Mouse (Mus musculus) MEL (cell line): ENCODE measurements around the gene Rsad1. TPM values are rescaled to one million over a fixed set of nuclear protein-coding genes. Genes with fewer than 3 reads are reported as not detected.

Experiments used
- DNase-seq: peaks from one replicate; pipeline ENCODE4 v3.0.0; 2011; ENCODE audit warnings: low read depth, low spot score
- H3K27ac ChIP-seq: 2 replicates; pipeline ENCODE4 v1.5.1; 2012; ENCODE audit warnings: low read depth, mild to moderate bottlenecking, control low read depth, low read length, moderate library complexity; ENCODE audit not compliant: control insufficient read depth
- H3K27me3 ChIP-seq, 2 experiments: fragments of 150-350 bp in 1 of 2; sonication (generic) in 1 of 2; 2 replicates each; pipeline ENCODE4 v1.6.1; 2012; ENCODE audit warnings: low read length in 2 of 2, mild to moderate bottlenecking in 2 of 2, improper control_type of control experiment in 1 of 2, moderate library complexity in 1 of 2; ENCODE audit not compliant: insufficient read depth in 2 of 2, control insufficient read depth in 1 of 2
- H3K36me3 ChIP-seq, 2 experiments: 2 replicates each; pipeline ENCODE4 v1.6.1; 2012 to 2014; ENCODE audit warnings: low read length in 2 of 2, improper control_type of control experiment in 1 of 2, inconsistent platforms in 1 of 2, mild to moderate bottlenecking in 1 of 2; ENCODE audit not compliant: insufficient read depth in 2 of 2, control insufficient read depth in 1 of 2
- H3K4me1 ChIP-seq, 2 experiments: fragments of 150-350 bp in 1 of 2; sonication (generic) in 1 of 2; 2 replicates each; pipeline ENCODE4 v1.6.1; 2012; ENCODE audit warnings: low read length in 2 of 2, improper control_type of control experiment in 1 of 2, mild to moderate bottlenecking in 1 of 2; ENCODE audit not compliant: insufficient read depth in 2 of 2, control insufficient read depth in 1 of 2
- H3K4me3 ChIP-seq, 2 experiments: fragments of 150-350 bp in 1 of 2; sonication (generic) in 1 of 2; 2 replicates each; pipeline ENCODE4 v1.5.1; 2012; ENCODE audit warnings: low read depth in 2 of 2, low read length in 2 of 2, mild to moderate bottlenecking in 2 of 2, moderate library complexity in 2 of 2, control low read depth in 1 of 2, improper control_type of control experiment in 1 of 2; ENCODE audit not compliant: control insufficient read depth in 1 of 2, insufficient read depth in 1 of 2
- H3K79me2 ChIP-seq: 2 replicates; pipeline ENCODE4 v1.6.1; 2012; ENCODE audit warnings: mild to moderate bottlenecking, low read length, moderate library complexity; ENCODE audit not compliant: control insufficient read depth, poor library complexity, insufficient read depth
- H3K9ac ChIP-seq: 2 replicates; pipeline ENCODE4 v1.6.1; 2012; ENCODE audit warnings: low read depth, mild to moderate bottlenecking, control low read depth, low read length, moderate library complexity; ENCODE audit not compliant: control insufficient read depth, poor library complexity, severe bottlenecking
- H3K9me3 ChIP-seq: fragments of 150-350 bp; sonication (generic); replicated peaks from 2 replicates; pipeline ENCODE4 v1.6.1; 2012; ENCODE audit warnings: mild to moderate bottlenecking, low read length, improper control_type of control experiment, moderate library complexity; ENCODE audit not compliant: insufficient read depth
- BHLHE40 ChIP-seq: IDR thresholded peaks from 2 replicates; pipeline ENCODE4 v1.6.1; 2012; ENCODE audit warnings: low read depth, mild to moderate bottlenecking, inconsistent platforms, low read length, improper control_type of control experiment, borderline replicate concordance
- EP300 ChIP-seq, 2 experiments: IDR thresholded peaks; 2 replicates each; pipeline ENCODE4 v1.6.1; 2011; ENCODE audit warnings: improper control_type of control experiment in 2 of 2, low read length in 2 of 2, low read depth in 1 of 2, mild to moderate bottlenecking in 1 of 2
- ETS1 ChIP-seq: IDR thresholded peaks from 2 replicates; pipeline ENCODE4 v1.6.1; 2012; ENCODE audit warnings: low read depth, mild to moderate bottlenecking, inconsistent platforms, low read length, improper control_type of control experiment, moderate library complexity
- GABPA ChIP-seq: IDR thresholded peaks from 2 replicates; pipeline ENCODE4 v1.6.1; 2012; ENCODE audit warnings: low read depth, mild to moderate bottlenecking, inconsistent platforms, low read length, improper control_type of control experiment, moderate library complexity
- GATA1 ChIP-seq: IDR thresholded peaks from 2 replicates; pipeline ENCODE4 v1.6.1; 2011; ENCODE audit warnings: low read depth, low read length, improper control_type of control experiment
- HCFC1 ChIP-seq: IDR thresholded peaks from 2 replicates; pipeline ENCODE4 v1.6.1; 2012; ENCODE audit warnings: low read depth, mild to moderate bottlenecking, inconsistent platforms, low read length, improper control_type of control experiment, moderate library complexity
- JUND ChIP-seq: IDR thresholded peaks from 2 replicates; pipeline ENCODE4 v1.6.1; 2011; ENCODE audit warnings: low read depth, mild to moderate bottlenecking, improper control_type of control experiment, low read length
- MAFK ChIP-seq: IDR thresholded peaks from 2 replicates; pipeline ENCODE4 v1.6.1; 2011; ENCODE audit warnings: low read depth, mild to moderate bottlenecking, low read length, improper control_type of control experiment, borderline replicate concordance
- MAZ ChIP-seq: IDR thresholded peaks from 2 replicates; pipeline ENCODE4 v1.6.1; 2012; ENCODE audit warnings: low read depth, mild to moderate bottlenecking, inconsistent platforms, low read length, improper control_type of control experiment
- MEF2A ChIP-seq: IDR thresholded peaks from 2 replicates; pipeline ENCODE4 v1.6.1; 2014; ENCODE audit warnings: low read depth, mild to moderate bottlenecking, inconsistent platforms, low read length, improper control_type of control experiment; ENCODE audit not compliant: poor library complexity, insufficient replicate concordance, severe bottlenecking; ENCODE audit errors: extremely low read depth
- MYB ChIP-seq: IDR thresholded peaks from 2 replicates; pipeline ENCODE4 v1.6.1; 2011; ENCODE audit warnings: mild to moderate bottlenecking, low read depth, low read length, improper control_type of control experiment
- MYC ChIP-seq: IDR thresholded peaks from 2 replicates; pipeline ENCODE4 v1.6.1; 2011; ENCODE audit warnings: low read depth, mild to moderate bottlenecking, low read length, improper control_type of control experiment, moderate library complexity
- NRF1 ChIP-seq: IDR thresholded peaks from 2 replicates; pipeline ENCODE4 v1.6.1; 2014; ENCODE audit warnings: low read depth, mild to moderate bottlenecking, inconsistent platforms, low read length, improper control_type of control experiment, moderate library complexity; ENCODE audit not compliant: poor library complexity, insufficient read depth, severe bottlenecking
- POLR2A ChIP-seq, 2 experiments: IDR thresholded peaks; 2 replicates each; pipeline ENCODE4 v1.6.1; 2011 to 2012; ENCODE audit warnings: low read length in 2 of 2, mild to moderate bottlenecking in 2 of 2, control low read depth in 1 of 2, improper control_type of control experiment in 1 of 2, low read depth in 1 of 2, moderate library complexity in 1 of 2; ENCODE audit not compliant: control insufficient read depth in 1 of 2, insufficient read depth in 1 of 2, poor library complexity in 1 of 2
- POLR2AphosphoS2 ChIP-seq: IDR thresholded peaks from 2 replicates; pipeline ENCODE4 v1.6.1; 2011; ENCODE audit warnings: low read length, improper control_type of control experiment
- POLR2AphosphoS5 ChIP-seq: IDR thresholded peaks from 2 replicates; pipeline ENCODE4 v1.6.1; 2012; ENCODE audit warnings: low read depth, borderline replicate concordance, mild to moderate bottlenecking, inconsistent platforms, low read length, moderate library complexity, mixed read lengths
- RAD21 ChIP-seq: IDR thresholded peaks from 2 replicates; pipeline ENCODE4 v1.6.1; 2011; ENCODE audit warnings: mild to moderate bottlenecking, low read depth, low read length, improper control_type of control experiment
- RCOR1 ChIP-seq: IDR thresholded peaks from 2 replicates; pipeline ENCODE4 v1.6.1; 2012; ENCODE audit warnings: low read depth, mild to moderate bottlenecking, inconsistent platforms, low read length, improper control_type of control experiment
- SMC3 ChIP-seq: IDR thresholded peaks from 2 replicates; pipeline ENCODE4 v1.6.1; 2011; ENCODE audit warnings: low read depth, low read length, improper control_type of control experiment
- TBP ChIP-seq: IDR thresholded peaks from 2 replicates; pipeline ENCODE4 v1.8.0; 2011; ENCODE audit warnings: low read depth, low read length, improper control_type of control experiment
- TCF12 ChIP-seq: IDR thresholded peaks from 2 replicates; pipeline ENCODE4 v1.6.1; 2014; ENCODE audit warnings: low read depth, mild to moderate bottlenecking, inconsistent platforms, low read length, improper control_type of control experiment, moderate library complexity
- USF1 ChIP-seq: IDR thresholded peaks from 2 replicates; pipeline ENCODE4 v1.6.1; 2014; ENCODE audit warnings: low read depth, mild to moderate bottlenecking, inconsistent platforms, low read length, improper control_type of control experiment, moderate library complexity
- ZC3H11A ChIP-seq: IDR thresholded peaks from 2 replicates; pipeline ENCODE4 v1.6.1; 2012; ENCODE audit warnings: low read depth, mild to moderate bottlenecking, inconsistent platforms, low read length, improper control_type of control experiment
- ZKSCAN1 ChIP-seq: IDR thresholded peaks from 2 replicates; pipeline ENCODE4 v1.6.1; 2012; ENCODE audit warnings: low read depth, mild to moderate bottlenecking, inconsistent platforms, low read length, improper control_type of control experiment, moderate library complexity
- ZNF384 ChIP-seq: IDR thresholded peaks from 2 replicates; pipeline ENCODE4 v1.6.1; 2012; ENCODE audit warnings: low read depth, mild to moderate bottlenecking, inconsistent platforms, low read length, improper control_type of control experiment
- polyA plus RNA-seq, 2 experiments: library from polyadenylated mRNA; stranded (reverse) in 1 of 2; unstranded in 1 of 2; fragments of >175 nt in 1 of 2; fragments of >200 nt in 1 of 2; gene quantifications; 2 replicates each; pipeline versions ENCODE4 v1.2.1 to v1.2.4; 2012; ENCODE audit warnings: low replicate concordance in 2 of 2, low read depth in 1 of 2; ENCODE audit not compliant: insufficient read length in 2 of 2, insufficient read depth in 1 of 2, missing spikeins in 1 of 2
- total RNA-seq: library from RNA; depleted of rRNA; stranded (reverse); fragments of 300-350 nt; gene quantifications from 2 replicates; pipeline ENCODE4 v1.2.3, GENCODE M21; 2012

Rsad1 gene
- total and polyA plus RNA-seq, 3 experiments = 24.0 to 28.7 TPM; not detected in 1

- Histone ChIP-seq H3K27me3 (peaks cover 3 to 12% of the 10 kb centered on the region in 2 experiments; a peak in 3 of 4 replicates), H3K4me3 (no peak overlapping the region), H3K27ac (no peak overlapping the region), H3K4me1 (no peaks in the 10 kb centered on the region; a peak in 1 of 4 replicates), H3K79me2 (no peaks in the 10 kb centered on the region), H3K9ac (no peak overlapping the region), H3K36me3 (no peaks in the 10 kb centered on the region), H3K9me3 (no peaks in the 10 kb centered on the region)
- peak; percentile 28 for DNase-seq
- TF ChIP-seq ZNF384 = peak; percentile 81
- TF ChIP-seq MAFK = no peak
- no peak for TF ChIP-seq JUND
- no peak for TF ChIP-seq ZC3H11A
Measured at GRCm38 (mm10) chr11:94526171-94526879, 22.7 kb downstream of the Rsad1 start.

GRCm38 (mm10) chr11:94521219-94521843 is 27.7 kb downstream of the Rsad1 start, which contains the start of gene Mycbpap:
TSS of gene Mycbpap (minus strand) at chr11:94521742.
- no peaks in the 10 kb centered on the region for H3K79me2 ChIP-seq
- peaks cover 18 to 38% of the 10 kb centered on the region in 2 experiments for H3K27me3 ChIP-seq
- no peak within 1 kb of the TSS for H3K27ac ChIP-seq
- H3K9me3 ChIP-seq = no peaks in the 10 kb centered on the region
- no peak for DNase-seq
- no peak within 1 kb of the TSS for H3K4me3 ChIP-seq
- H3K36me3 ChIP-seq = no peaks in the 10 kb centered on the region
- H3K4me1 ChIP-seq = no peaks in the 10 kb centered on the region
- H3K9ac ChIP-seq = no peak within 1 kb of the TSS
- TF ChIP-seq RAD21 = no peak
- no peak for TF ChIP-seq GABPA
- no peak for TF ChIP-seq MYB
- TF ChIP-seq POLR2A (IDR thresholded peaks at IDR 0.05; ENCODE audit: control insufficient read depth in 1 of 2, insufficient read depth in 1 of 2, low read depth in 1 of 2, low read length in 2 of 2, poor library complexity in 1 of 2) = no peak
- TF ChIP-seq MAZ = no peak
- TF ChIP-seq POLR2AphosphoS5 = no peak
- no peak for TF ChIP-seq TBP

- Histone ChIP-seq H3K4me1 (no peaks in the 10 kb centered on the region), H3K79me2 (no peaks in the 10 kb centered on the region), H3K27ac (no peak overlapping the region), H3K9ac (no peak overlapping the region), H3K4me3 (no peak overlapping the region), H3K9me3 (no peaks in the 10 kb centered on the region), H3K27me3 (peaks cover 20 to 22% of the 10 kb centered on the region in 2 experiments), H3K36me3 (no peaks in the 10 kb centered on the region)
- DNase-seq = no peak
- TF ChIP-seq HCFC1 (no peak), ZKSCAN1 (no peak), MYC (no peak), USF1 (no peak), RCOR1 (no peak), MAZ (no peak), SMC3 (no peak), ETS1 (no peak), POLR2AphosphoS2 (no peak), EP300 (IDR thresholded peaks at IDR 0.05; ENCODE audit: low read depth in 1 of 2, low read length in 2 of 2) (no peak), GATA1 (no peak), NRF1 (no peak), MEF2A (no peak), ZNF384 (no peak), BHLHE40 (no peak), TCF12 (no peak)
Measured at GRCm38 (mm10) chr11:94513452-94513851, 35.6 kb downstream of the Rsad1 start.
